Mouse (Mus musculus) frontal cortex, postnatal 10 days (tissue): Measurements from ENCODE around the gene Gm17571.
A peak's percentile ranks its signal among the peaks of the same experiment; 100 is the strongest.

Experiments used
- DNase-seq, 2 experiments: peaks; one replicate each; pipeline ENCODE4 v3.0.0; 2022; ENCODE audit warnings: low spot score in 2 of 2, mixed read lengths in 1 of 2

Gm17571 gene

GRCm38 (mm10) chr9:13446703-13447285, at the start of gene Gm17571:
TSS of gene Gm17571 (minus strand) at chr9:13446753.
- DNase-seq = no peak

- DNase-seq = no peak
Observed at GRCm38 (mm10) chr9:13495530-13495929, 49.0 kb upstream of the Gm17571 start.

DNA sequence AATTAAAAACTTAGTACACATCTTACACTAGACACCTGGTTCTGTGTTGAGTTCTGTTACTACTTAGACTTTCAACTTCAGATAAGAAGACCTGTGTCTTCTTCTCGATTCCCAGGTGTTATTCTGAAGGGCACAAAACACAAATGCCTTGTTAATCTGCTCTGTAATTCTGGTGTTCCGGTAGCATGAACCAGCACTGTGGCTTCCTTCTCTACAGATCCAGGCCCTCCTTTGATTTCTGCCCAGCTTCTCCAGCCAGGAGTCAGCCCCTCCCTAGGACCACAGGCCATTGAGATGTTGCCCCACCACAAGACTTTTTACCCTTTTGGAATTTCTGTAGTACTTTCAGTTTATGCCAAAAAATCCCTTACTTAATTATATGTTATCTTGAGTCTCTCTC, 47.2 kb upstream of the Gm17571 start:
- no peak for DNase-seq

GRCm38 (mm10) chr9:13492807-13493206, 46.3 kb upstream of the Gm17571 start:
- no peak for DNase-seq

DNA sequence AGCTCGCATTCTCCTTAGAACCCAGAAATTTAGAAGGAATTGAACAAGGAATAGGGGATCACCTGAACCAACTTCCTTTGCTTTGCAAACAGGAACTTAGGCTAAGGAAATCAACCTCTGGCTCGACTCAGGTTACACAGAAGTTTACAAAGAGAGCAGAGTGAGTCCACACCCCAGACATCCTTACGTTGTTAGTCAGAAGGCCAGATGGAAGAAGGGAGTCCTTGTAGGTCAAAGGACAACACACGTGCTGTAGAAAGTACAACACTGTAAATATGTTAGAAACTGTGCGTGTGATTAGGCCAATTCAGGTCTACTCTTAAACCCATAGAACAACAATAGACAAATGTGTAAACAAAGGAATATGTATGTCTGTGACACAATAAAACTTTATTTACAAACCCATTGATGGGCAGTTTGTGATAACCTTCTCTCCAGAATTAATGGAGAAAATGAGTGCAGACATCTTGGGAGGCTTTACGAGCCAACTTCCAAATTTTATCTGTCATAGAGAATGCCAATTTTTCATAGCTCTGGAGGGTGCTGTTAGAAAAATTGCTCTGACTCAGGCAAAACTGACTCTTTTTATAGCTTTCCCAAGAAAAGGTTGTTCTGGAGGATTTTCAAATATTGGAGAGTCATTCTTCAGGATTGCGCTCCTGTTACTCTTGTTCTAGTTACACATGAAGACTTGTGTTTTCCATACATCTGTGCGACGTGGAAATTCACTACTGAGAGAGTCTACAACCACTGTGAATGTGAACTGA, 45.5 kb upstream of the Gm17571 start:
- no peak for DNase-seq

DNA sequence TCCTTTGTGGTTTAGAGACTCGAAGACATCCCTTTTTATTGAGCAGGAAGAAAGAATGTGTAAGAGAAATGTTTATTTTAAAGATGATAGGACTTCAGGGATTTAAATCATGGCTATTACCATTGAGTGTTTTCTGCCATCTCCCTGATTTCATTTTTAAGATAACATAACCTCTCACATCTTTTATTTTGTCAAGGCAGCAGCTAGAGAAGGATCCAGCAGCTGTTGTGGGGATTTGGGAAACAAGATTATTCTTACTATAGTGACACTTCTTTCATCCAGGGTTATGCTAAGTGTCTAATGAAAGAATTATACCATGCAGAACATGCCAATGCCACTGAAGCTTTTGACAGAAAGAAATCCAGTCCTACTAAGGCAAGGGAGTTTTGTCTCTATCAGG, 44.6 kb upstream of the Gm17571 start:
- DNase-seq = no peak

GRCm38 (mm10) chr9:13485914-13486313, 39.4 kb upstream of the Gm17571 start:
- no peak for DNase-seq

GRCm38 (mm10) chr9:13484267-13485240, 38.0 kb upstream of the Gm17571 start:
- no peak for DNase-seq

- no peak for DNase-seq
Observed at GRCm38 (mm10) chr9:13483199-13484068, 36.9 kb upstream of the Gm17571 start.

GRCm38 (mm10) chr9:13479275-13479674, 32.7 kb upstream of the Gm17571 start:
- DNase-seq = no peak

DNA sequence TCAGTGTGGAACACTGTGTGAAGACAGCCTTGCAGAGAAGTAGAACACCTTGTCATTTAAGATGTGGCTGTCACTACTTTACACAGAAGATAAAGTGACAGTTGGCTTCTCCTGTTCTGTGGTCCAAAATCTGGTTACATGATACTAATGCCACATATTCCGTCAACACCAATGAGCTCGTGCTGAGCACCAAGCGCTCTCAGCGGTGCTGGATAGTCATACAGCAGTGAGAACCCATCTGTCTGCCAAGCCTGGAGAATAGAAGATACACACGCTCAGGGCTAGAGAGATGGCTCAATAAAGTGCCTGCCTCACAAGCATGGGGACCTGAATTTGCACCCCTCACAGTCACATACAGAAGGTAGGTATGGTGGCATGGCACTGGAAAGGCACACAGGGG, 28.4 kb upstream of the Gm17571 start:
- no peak for DNase-seq

DNA sequence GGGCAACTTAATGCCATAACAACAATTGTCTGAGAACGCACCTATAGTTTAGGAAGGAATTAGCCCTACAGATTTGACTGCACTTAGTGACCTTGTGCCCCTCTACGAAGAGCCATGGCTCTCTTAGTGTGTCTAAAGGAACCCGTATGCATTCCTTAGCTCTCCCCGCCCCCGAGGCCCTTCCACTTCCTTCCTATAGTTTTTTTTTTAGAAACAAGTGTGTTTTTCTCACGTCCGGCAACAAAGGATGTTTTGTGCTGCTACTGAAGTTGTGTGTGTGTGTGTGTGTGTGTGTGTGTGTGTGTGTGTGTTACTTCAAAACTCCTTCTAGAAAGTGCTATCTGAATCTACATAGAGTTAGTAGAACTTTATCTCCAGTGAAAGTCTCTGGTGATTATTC, 23.5 kb upstream of the Gm17571 start:
- peak in 1 of 2 experiments; percentile 20 for DNase-seq

DNA sequence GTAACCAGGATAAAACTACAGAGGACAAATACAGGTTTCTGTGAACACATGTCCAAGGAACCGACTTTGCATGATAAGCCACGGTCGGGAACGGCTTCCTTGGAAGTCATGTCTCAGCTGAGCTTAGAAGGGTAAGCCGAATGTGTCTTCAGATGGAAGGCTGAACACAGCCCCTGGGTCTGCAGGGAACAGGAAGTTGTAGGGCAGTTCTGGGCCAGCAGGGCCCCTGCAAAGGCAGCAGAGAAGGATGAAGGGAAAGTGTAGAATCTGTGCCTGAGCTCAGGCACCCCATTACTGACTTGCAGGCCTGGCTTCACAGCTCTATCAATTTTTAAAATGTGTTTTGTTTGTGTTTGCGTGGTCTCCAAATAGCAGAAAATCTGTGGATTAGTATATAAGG, 22.2 kb upstream of the Gm17571 start:
- DNase-seq = no peak

DNA sequence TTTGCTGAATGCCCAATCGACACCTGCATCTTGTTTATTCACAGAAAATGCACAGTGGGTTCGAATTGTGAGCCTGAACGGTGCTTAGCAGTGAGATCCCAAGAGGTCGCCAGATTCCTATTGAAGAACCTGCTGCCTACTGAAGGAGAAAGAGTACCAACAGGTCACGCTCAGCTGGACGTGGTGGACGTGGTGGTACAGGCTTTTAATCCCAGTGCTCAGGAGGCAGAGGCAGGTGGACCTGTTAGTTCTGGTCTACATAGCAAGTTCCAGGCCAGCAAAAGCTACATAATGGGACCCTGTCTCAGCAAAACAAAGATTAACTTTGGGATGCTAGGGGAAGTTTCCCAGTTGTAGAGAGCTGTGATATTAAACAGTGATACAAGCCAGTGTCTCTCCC, 21.2 kb upstream of the Gm17571 start:
- no peak for DNase-seq

- DNase-seq = no peak
Observed at GRCm38 (mm10) chr9:13466816-13467215, 20.3 kb upstream of the Gm17571 start.

GRCm38 (mm10) chr9:13466351-13466750, 19.8 kb upstream of the Gm17571 start:
- DNase-seq = no peak

DNA sequence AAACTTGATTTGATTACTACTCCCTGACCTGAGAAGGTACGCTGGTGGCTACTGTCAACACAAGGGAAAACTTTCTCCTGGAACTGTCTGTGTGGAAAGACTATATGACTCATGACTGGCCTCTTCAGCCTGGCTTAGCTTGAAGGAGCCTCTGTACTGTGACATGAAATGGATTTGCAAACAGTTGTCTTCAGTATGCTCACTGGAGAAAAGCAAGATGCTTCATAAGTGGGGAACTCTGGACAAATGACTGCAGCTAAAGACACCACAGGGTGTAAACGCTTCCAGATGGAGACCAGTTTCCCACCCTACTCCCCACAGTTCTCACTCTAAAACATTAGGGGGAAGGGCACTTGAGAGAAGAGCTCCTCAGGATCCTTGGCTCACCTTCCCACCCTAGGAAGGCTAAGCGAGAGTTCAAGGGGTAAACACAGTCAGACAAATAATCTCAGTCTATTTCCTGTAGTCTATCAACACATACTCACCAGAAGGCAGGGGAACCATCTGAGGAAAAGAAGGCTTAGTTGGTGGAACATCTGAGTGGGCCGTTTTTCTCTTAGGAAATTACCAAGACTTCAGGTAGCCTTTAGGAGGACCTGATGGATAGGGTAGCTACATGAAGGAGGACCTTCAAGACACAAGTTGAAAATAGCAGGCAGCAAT, 18.9 kb upstream of the Gm17571 start:
- no peak for DNase-seq

GRCm38 (mm10) chr9:13460926-13461325, 14.4 kb upstream of the Gm17571 start:
- DNase-seq = no peak

DNA sequence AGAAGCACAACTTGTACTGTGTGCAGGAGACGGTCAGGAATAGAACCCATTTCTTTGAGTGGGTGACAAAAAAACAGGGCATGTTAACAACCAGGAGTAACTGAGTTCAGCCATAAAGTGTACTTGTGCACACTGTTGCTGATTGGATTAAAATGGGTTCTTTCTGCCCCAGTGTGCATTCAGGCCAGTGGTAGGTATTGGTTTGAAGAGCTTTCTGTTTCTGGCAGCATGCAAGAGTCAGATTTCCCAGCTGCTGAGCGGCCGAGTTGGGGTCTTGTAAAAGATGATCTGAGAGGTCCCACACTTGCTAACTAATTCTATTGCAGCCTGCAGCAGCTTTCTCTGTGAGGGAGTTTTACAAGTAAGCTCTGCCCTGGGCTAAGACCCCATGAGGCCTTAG, 13.5 kb upstream of the Gm17571 start:
- no peak for DNase-seq

GRCm38 (mm10) chr9:13459371-13459770, 12.8 kb upstream of the Gm17571 start:
- no peak for DNase-seq

- no peak for DNase-seq
Observed at GRCm38 (mm10) chr9:13457774-13458173, 11.2 kb upstream of the Gm17571 start.
